Mouse (Mus musculus): Measurements from ENCODE around the gene Lingo1. TPM values are rescaled to one million over a fixed set of nuclear protein-coding genes. Genes with fewer than 3 reads are reported as not detected.

Gene Lingo1
- total RNA-seq, 2 experiments from 2014 or later, result 2.0 to 2.6 TPM

GRCm38 (mm10) chr9:56635121-56635497 is 161.2 kb downstream of the Lingo1 start:
- DNase-seq, result no peak

GRCm38 (mm10) chr9:56634406-56635120 is 161.7 kb downstream of the Lingo1 start:
- no peak for DNase-seq

- no peak for DNase-seq
These were observed 162.6 kb downstream of the Lingo1 start for GRCm38 (mm10) chr9:56633449-56634225.

- DNase-seq, result no peak
These were observed 165.3 kb downstream of the Lingo1 start for GRCm38 (mm10) chr9:56630945-56631344.

- no peak for DNase-seq
These were observed 166.4 kb downstream of the Lingo1 start for GRCm38 (mm10) chr9:56629674-56630397.

GRCm38 (mm10) chr9:56627295-56627694 is 169.0 kb downstream of the Lingo1 start:
- no peak for DNase-seq

GRCm38 (mm10) chr9:56624923-56625322 is 171.3 kb downstream of the Lingo1 start:
- no peak for DNase-seq

GRCm38 (mm10) chr9:56623361-56623760 is 172.9 kb downstream of the Lingo1 start:
- no peak for DNase-seq

GRCm38 (mm10) chr9:56622761-56623160 is 173.5 kb downstream of the Lingo1 start:
- no peak for DNase-seq

- no peak for DNase-seq
These were observed 175.5 kb downstream of the Lingo1 start for GRCm38 (mm10) chr9:56620512-56621371.

- no peak for DNase-seq
These were observed 176.6 kb downstream of the Lingo1 start for GRCm38 (mm10) chr9:56619715-56620114.

GRCm38 (mm10) chr9:56618660-56619059 is 177.6 kb downstream of the Lingo1 start:
- no peak for DNase-seq

GRCm38 (mm10) chr9:56616061-56616460 is 180.2 kb downstream of the Lingo1 start:
- no peak for DNase-seq

GRCm38 (mm10) chr9:56612798-56613183 is 183.5 kb downstream of the Lingo1 start:
- no peak for DNase-seq

GRCm38 (mm10) chr9:56611912-56612797 is 184.1 kb downstream of the Lingo1 start:
- DNase-seq, result no peak

- no peak for DNase-seq
These were observed 185.3 kb downstream of the Lingo1 start for GRCm38 (mm10) chr9:56610955-56611354.

GRCm38 (mm10) chr9:56610466-56610865 is 185.8 kb downstream of the Lingo1 start:
- no peak for DNase-seq

- DNase-seq, result no peak
These were observed 186.8 kb downstream of the Lingo1 start for GRCm38 (mm10) chr9:56609486-56609885.

GRCm38 (mm10) chr9:56608691-56609351 is 187.4 kb downstream of the Lingo1 start:
- DNase-seq, result no peak

- no peak for DNase-seq
These were observed 190.1 kb downstream of the Lingo1 start for GRCm38 (mm10) chr9:56606082-56606740.
